Mouse (Mus musculus) spleen, adult 2 months (tissue): ENCODE measurements around the gene Lrrc25. TPM values are rescaled to one million over a fixed set of nuclear protein-coding genes. Genes with fewer than 3 reads are reported as not detected.

Experiments used
- DNase-seq, 2 experiments: peaks; one replicate each; pipeline versions ENCODE4 v3.0.0 to v3.0.0-alpha.2; 2012 to 2021; ENCODE audit warnings: low spot score in 2 of 2, low read depth in 1 of 2
- H3K27ac ChIP-seq: fragments of 200-500 bp; 2 replicates; pipeline ENCODE4 v1.5.1; 2012; ENCODE audit warnings: low read length, inconsistent platforms; ENCODE audit not compliant: insufficient read depth
- H3K27me3 ChIP-seq: fragments of 200-500 bp; 2 replicates; pipeline ENCODE4 v1.6.1; 2012; ENCODE audit warnings: mild to moderate bottlenecking, moderate library complexity, low read length, inconsistent platforms; ENCODE audit not compliant: control insufficient read depth, insufficient read depth
- H3K36me3 ChIP-seq: fragments of 200-500 bp; 2 replicates; pipeline ENCODE4 v1.6.1; 2012; ENCODE audit warnings: mild to moderate bottlenecking, low read length, inconsistent platforms; ENCODE audit not compliant: control insufficient read depth, insufficient read depth
- H3K4me1 ChIP-seq: fragments of 200-500 bp; 2 replicates; pipeline ENCODE4 v1.6.1; 2011; ENCODE audit warnings: inconsistent platforms; ENCODE audit not compliant: control insufficient read depth, insufficient read depth, insufficient read length
- H3K4me3 ChIP-seq: fragments of 200-500 bp; 2 replicates; pipeline ENCODE4 v1.5.1; 2011; ENCODE audit warnings: mild to moderate bottlenecking, inconsistent platforms; ENCODE audit not compliant: insufficient read depth, insufficient read length; ENCODE audit errors: extremely low read depth
- CTCF ChIP-seq: fragments of 200-500 bp; IDR thresholded peaks from 2 replicates; pipeline ENCODE4 v1.5.1; 2011; ENCODE audit warnings: mild to moderate bottlenecking, inconsistent platforms; ENCODE audit not compliant: insufficient read depth, insufficient read length, insufficient replicate concordance; ENCODE audit errors: extremely low read depth
- POLR2A ChIP-seq: fragments of 200-500 bp; IDR thresholded peaks from 2 replicates; pipeline ENCODE4 v1.6.1; 2011; ENCODE audit warnings: low read depth, low read length, inconsistent platforms
- WGBS: fragments of 180-500 bp; shearing (Covaris S2); methylation state at CpG from one replicate; pipeline ENCODE4 v1.1.7; 2018; 5-methylcytosine and 5-hydroxymethylcytosine counted together
- polyA plus RNA-seq: library from polyadenylated mRNA; depleted of rRNA; stranded (reverse); fragments of >200 nt; gene quantifications from 2 replicates; pipeline ENCODE4 v1.2.3, GENCODE M21; 2012

The Lrrc25 gene
- polyA plus RNA-seq, 1 experiment, result 41.6 TPM

DNA sequence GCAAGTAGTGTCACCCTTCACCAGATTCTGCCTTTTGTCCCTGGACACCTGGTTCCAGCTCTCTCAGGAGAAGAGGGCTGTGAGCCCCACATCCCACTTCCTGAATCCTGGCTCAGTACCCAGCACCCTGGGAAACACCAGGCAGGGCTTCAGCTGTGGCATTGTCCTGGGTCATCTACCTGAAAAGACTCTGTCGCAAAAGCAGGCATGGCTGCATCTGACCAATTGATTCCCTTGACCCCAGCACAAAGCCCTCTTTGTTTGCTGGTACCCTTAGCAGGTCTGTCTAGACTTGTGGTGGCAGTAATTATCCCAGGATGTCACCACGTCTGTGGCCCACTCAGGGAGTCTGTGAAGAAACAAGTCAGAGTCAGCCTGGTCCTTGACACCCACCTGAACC, 39.5 kb downstream of the Lrrc25 start:
- H3K36me3 ChIP-seq, result peaks cover 4% of the 10 kb centered on the region
- no peak for DNase-seq
- peaks cover 10% of the 10 kb centered on the region for H3K4me1 ChIP-seq
- WGBS, result 89% methylated on average over 2 of the region's 2 CpGs
- no peak overlapping the region for H3K4me3 ChIP-seq
- H3K27me3 ChIP-seq, result no peaks in the 10 kb centered on the region
- TF ChIP-seq CTCF (no peak), POLR2A (no peak)
- no peak overlapping the region for H3K27ac ChIP-seq

DNA sequence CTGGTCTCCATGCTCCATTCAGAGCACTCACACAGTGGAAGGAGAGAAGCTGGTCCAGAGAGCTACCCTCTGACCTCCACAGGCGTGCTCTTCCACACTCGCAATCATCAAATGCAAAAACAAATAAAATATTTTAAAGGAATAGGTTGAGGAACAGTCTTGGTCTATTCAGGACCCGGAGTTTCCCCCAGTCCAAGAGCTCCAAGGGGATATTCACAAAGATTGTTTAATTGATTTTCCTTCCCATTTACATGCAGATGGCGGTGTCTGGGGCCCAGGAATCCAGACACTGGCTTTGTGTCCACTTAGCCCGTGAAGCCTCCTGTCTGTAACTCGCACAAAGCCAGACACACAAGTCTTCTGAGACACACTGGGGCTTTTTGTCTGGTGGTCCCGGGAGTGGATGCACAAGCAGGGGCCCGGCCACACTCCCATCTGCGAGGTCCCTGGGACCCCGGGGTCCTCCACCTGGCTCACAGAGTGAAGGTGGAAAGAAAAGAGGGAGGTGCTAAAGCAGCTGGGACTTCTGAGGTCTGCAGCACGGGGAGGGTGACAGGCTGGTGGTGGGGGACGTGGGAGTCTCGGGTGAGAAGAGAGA, 40.3 kb downstream of the Lrrc25 start:
- no peak overlapping the region for H3K27ac ChIP-seq
- no peaks in the 10 kb centered on the region for H3K27me3 ChIP-seq
- no peak for DNase-seq
- H3K36me3 ChIP-seq, result peaks cover 3% of the 10 kb centered on the region
- peaks cover 10% of the 10 kb centered on the region for H3K4me1 ChIP-seq
- no peak overlapping the region for H3K4me3 ChIP-seq
- TF ChIP-seq POLR2A, result no peak
- TF ChIP-seq CTCF, result no peak
- WGBS, result 94% methylated on average over 13 of the region's 13 CpGs

DNA sequence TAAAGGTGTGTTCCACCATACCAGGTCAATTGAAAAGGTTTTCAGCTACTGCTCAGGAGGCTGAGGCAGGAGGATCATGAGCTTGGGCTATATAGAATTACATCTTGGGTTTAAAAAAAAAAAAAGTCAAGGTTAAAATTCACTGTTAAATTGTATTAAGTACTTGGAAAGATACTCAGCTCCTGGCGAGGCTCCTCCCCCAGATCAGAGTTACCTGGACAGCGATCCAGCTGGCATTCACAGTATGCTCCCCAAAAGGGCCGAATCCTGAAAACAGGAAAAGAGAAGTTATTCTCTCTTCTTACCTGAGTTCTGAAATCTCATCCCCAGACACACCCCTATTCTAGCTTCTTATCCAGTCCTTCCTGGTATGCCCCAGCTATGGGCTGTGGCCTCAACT, 41.3 kb downstream of the Lrrc25 start:
- no peak overlapping the region for H3K4me3 ChIP-seq
- WGBS, result 93% methylated on average over 3 of the region's 3 CpGs
- no peak for TF ChIP-seq CTCF
- TF ChIP-seq POLR2A, result no peak

DNA sequence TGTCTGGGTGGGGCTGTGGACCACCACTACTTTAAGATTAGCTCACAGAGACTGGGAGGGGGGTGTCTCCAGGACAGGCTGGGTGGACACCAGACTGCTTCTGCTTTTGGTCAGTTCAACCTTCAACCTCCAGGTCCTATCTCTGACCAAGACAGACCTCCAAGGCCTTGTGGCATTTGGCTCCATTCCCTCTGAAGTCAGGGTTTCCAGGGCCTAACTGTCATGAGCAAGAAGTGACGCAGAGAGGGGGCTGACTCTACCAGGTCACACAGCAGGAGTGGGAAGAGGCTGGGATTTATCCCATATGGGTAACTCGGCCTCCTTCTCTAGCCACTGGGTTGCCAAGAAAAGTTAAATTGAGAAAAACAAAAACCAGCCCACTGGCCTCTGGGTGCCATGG, 41.8 kb downstream of the Lrrc25 start:
- no peaks in the 10 kb centered on the region; the same call in 1 of the 2 replicates for H3K36me3 ChIP-seq
- TF ChIP-seq POLR2A (no peak), CTCF (no peak)
- H3K27ac ChIP-seq, result no peak overlapping the region
- WGBS, result 92% methylated on average over 2 of the region's 2 CpGs
- no peak for DNase-seq
- peaks cover 13% of the 10 kb centered on the region for H3K4me1 ChIP-seq
- no peaks in the 10 kb centered on the region for H3K27me3 ChIP-seq
- H3K4me3 ChIP-seq, result no peak overlapping the region

More for the DNA sequence above, 41.3 kb downstream of the Lrrc25 start:
- peaks cover 10% of the 10 kb centered on the region for H3K4me1 ChIP-seq
- H3K27me3 ChIP-seq, result no peaks in the 10 kb centered on the region
- no peak overlapping the region for H3K27ac ChIP-seq
- no peak for DNase-seq
- H3K36me3 ChIP-seq, result no peaks in the 10 kb centered on the region; the same call in 1 of the 2 replicates

DNA sequence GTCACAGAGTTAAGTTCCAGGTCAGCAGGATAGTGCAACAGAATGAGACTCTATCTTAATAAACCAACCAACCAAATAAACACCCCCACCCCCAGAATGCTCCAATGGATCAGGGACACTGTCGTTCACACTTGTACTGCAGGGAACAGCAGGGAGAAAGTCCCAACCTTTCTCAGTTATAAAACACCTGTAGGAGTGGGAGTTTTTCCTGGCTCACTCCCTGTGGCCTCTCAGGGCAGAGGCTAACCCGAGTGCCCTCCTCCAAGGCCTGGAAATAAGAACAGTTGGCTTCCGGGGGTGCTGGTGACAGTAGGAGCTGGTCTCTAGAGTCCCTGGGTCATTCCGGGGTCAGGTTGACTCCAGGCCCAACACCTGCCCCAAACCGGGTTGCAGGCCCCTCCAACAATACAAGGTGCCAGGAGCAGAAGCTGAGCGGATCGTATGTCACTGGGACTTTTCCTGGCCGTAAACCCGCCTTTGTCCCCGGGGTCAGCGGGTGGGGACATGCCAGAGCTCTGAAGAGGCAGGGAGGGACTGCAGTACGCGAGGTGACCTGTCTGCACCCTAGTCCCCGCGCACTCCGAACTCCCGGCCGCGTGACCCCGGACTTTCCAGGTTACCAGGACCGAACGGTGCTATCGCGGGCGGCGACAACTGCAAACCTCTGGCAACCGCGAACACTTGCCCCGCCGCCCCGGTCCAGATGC, 43.1 kb downstream of the Lrrc25 start:
- H3K36me3 ChIP-seq, result no peaks in the 10 kb centered on the region; the same call in 1 of the 2 replicates
- DNase-seq, result no peak
- WGBS, result 3% methylated on average over 31 of the region's 31 CpGs
- peaks cover 11% of the 10 kb centered on the region for H3K4me1 ChIP-seq
- TF ChIP-seq CTCF, result no peak
- TF ChIP-seq POLR2A, result no peak
- peak overlapping the region; percentile 36 for H3K27ac ChIP-seq
- H3K27me3 ChIP-seq, result no peaks in the 10 kb centered on the region
- H3K4me3 ChIP-seq, result peak overlapping the region; percentile 87

DNA sequence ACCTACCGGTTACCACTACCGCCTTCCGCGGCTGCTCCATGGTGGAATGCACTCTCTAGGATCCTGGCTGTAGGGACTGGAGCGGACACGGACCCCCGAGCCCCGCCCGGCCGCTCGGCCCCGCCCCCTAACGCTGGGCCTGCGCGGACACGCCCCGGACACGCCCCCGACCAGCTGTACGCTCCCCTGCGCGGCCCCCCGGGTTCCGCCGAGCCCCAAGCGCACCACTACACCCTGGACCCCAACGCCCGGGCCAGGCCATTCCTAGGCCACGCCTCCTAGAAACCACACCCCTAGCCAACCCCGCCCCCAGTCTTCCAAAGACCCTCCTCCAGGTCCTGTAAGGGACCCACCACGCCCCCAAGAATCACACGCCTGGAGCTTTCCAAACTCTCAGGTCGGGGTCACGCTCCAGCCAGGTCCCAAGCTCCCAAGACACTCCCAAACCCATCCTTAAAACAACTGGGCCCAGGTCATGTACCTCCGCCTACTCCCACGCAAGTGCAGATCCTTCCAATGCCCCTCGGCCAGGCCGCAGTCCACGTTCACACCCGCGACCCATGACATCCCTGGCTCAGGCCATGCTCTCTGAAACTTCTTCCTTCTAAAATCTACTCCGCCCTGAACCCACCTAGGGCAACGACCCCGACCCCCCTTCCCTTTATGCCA, 43.8 kb downstream of the Lrrc25 start:
- H3K27me3 ChIP-seq, result no peaks in the 10 kb centered on the region
- peak in 1 of 2 experiments; percentile 80 for DNase-seq
- under 1% methylated on average over 42 of the region's 44 CpGs for WGBS
- peaks cover 6% of the 10 kb centered on the region for H3K4me1 ChIP-seq
- peak overlapping the region; percentile 87 for H3K4me3 ChIP-seq
- no peaks in the 10 kb centered on the region; the same call in 1 of the 2 replicates for H3K36me3 ChIP-seq
- peak overlapping the region; percentile 36 for H3K27ac ChIP-seq
- no peak for TF ChIP-seq CTCF
- no peak for TF ChIP-seq POLR2A

DNA sequence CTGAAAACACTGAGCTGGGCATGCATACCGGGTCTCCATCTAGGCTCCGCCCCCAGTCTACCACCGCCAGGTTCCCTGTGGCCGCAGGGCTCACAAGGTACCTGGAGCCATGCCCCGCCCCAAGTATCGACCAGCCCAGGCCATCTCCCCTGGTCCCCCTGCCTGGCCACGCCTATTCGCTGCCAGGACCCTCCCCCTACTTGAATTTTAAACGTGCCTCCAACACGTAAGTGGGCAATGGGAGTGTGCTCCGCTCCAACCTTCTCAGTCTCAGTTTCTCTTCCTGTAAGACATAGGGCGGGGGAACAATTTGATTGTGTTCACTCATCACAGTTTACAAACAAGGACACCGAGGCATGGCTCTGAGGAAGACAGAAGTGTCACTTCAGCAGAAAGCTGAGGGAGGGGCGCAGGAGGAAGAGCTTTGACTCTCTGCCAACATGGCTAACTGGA, 44.3 kb downstream of the Lrrc25 start, which contains the start of gene Pgpep1:
Pgpep1 (minus strand) TSS at position 116 of the 453 bp plus-strand sequence.
- TF ChIP-seq POLR2A (no peak), CTCF (no peak)
- Histone ChIP-seq H3K36me3 (no peaks in the 10 kb centered on the region; the same call in 1 of the 2 replicates), H3K4me1 (peaks cover 6% of the 10 kb centered on the region), H3K27ac (peak within 1 kb of the TSS; percentile 36), H3K27me3 (no peaks in the 10 kb centered on the region), H3K4me3 (peak within 1 kb of the TSS; percentile 87)
- 8% methylated on average over 14 of the region's 14 CpGs for WGBS
- no peak for DNase-seq
